Mouse (Mus musculus) urinary bladder, adult 18-20 months (tissue): ENCODE data around the gene Prrt4.

Experiments
- DNase-seq, 2 experiments: peaks; one replicate each; pipeline ENCODE4 v3.0.0; 2022; ENCODE audit warnings: low spot score in 2 of 2, mixed read lengths in 2 of 2

Prrt4 gene

GRCm38 (mm10) chr6:29150001-29150400 is 29.4 kb downstream of the Prrt4 start:
- DNase-seq, result no peak

GRCm38 (mm10) chr6:29147407-29148010 is 31.9 kb downstream of the Prrt4 start:
- DNase-seq, result no peak

GRCm38 (mm10) chr6:29146641-29147040 is 32.7 kb downstream of the Prrt4 start:
- DNase-seq, result no peak

- DNase-seq, result no peak
Observed at GRCm38 (mm10) chr6:29145456-29146307, 33.7 kb downstream of the Prrt4 start.

- no peak for DNase-seq
Observed at GRCm38 (mm10) chr6:29144971-29145370, 34.4 kb downstream of the Prrt4 start.

- DNase-seq, result peak; percentile 11 to 28
Observed at GRCm38 (mm10) chr6:29143608-29144007, 35.8 kb downstream of the Prrt4 start.

GRCm38 (mm10) chr6:29137441-29137840 is 41.9 kb downstream of the Prrt4 start:
- no peak for DNase-seq

- no peak for DNase-seq
Observed at GRCm38 (mm10) chr6:29133100-29133499, 46.3 kb downstream of the Prrt4 start.

GRCm38 (mm10) chr6:29126878-29127426 is 52.4 kb downstream of the Prrt4 start:
- DNase-seq, result no peak

GRCm38 (mm10) chr6:29119990-29120389 is 59.4 kb downstream of the Prrt4 start:
- DNase-seq, result no peak
